Mouse (Mus musculus): ENCODE results near the gene H2al1b. TPM values are rescaled to one million over a fixed set of nuclear protein-coding genes. Genes with fewer than 3 reads are reported as not detected.
"Not testable (repeated sequence)": the region's sequence is repeated elsewhere in the genome, so short reads cannot be mapped to it uniquely, and the experiment has no call there.

The H2al1b gene
- not detected in 2 replicates for polyA plus RNA-seq (2015; fragmentation: Nextera tagmentation; extraction: Ambion mirVana)

DNA sequence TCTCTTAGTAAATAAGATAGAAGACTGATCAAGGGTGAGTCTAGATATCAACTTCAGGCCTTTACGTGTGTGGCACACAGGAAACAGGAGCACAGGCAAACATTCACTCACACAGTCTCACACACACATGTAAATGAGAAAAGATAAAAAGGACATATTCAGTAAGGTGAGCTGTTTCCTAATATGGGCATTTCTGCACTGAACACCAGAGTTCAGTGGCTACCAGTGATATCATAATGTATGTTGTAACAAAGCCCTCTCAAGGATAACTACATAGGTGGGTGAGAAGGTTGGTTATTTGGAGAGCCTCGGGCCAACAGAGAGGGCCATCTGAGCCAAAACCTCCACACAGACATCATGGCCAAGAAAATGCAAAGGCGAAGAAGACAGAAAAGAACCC is at the start of gene H2al1b:
TSS of gene H2al1b (plus strand) at position 301 of the 400 bp plus-strand sequence.
- ATAC-seq (ENCODE audit: insufficient number of reproducible peaks, insufficient read depth, low FRiP score, low TSS enrichment, low read depth); H3K9ac ChIP-seq; H3K9me3 ChIP-seq; H3K4me3 ChIP-seq; H3K27ac ChIP-seq; H3K27me3 ChIP-seq; H3K4me1 ChIP-seq; H3K4me2 ChIP-seq; H3K36me3 ChIP-seq: not testable (repeated sequence)
- 92% methylated on average over 1 of the region's 3 CpGs for WGBS

GRCm38 (mm10) chrX:11254062-11254461 is 48.2 kb upstream of the H2al1b start:
- H3K27ac ChIP-seq: no peak overlapping the region
- H3K9me3 ChIP-seq: no peaks in the 10 kb centered on the region
- no peak for ATAC-seq (ENCODE audit: insufficient number of reproducible peaks, insufficient read depth, low FRiP score, low TSS enrichment, low read depth)
- H3K27me3 ChIP-seq: peaks cover 24% of the 10 kb centered on the region
- peaks cover 11% of the 10 kb centered on the region for H3K4me1 ChIP-seq
- H3K4me3 ChIP-seq: no peak overlapping the region
- WGBS: 34% methylated on average over 5 of the region's 5 CpGs
- no peaks in the 10 kb centered on the region for H3K36me3 ChIP-seq
- no peak overlapping the region for H3K4me2 ChIP-seq
- H3K9ac ChIP-seq: no peak overlapping the region

- Histone ChIP-seq H3K4me2 (no peak overlapping the region), H3K4me3 (no peak overlapping the region), H3K27ac (no peak overlapping the region), H3K4me1 (peaks cover 11% of the 10 kb centered on the region), H3K36me3 (no peaks in the 10 kb centered on the region), H3K27me3 (peaks cover 29% of the 10 kb centered on the region), H3K9ac (no peak overlapping the region), H3K9me3 (no peaks in the 10 kb centered on the region)
- no peak for ATAC-seq (ENCODE audit: insufficient number of reproducible peaks, insufficient read depth, low FRiP score, low TSS enrichment, low read depth)
- WGBS: 43% methylated on average over 11 of the region's 11 CpGs
Observed at GRCm38 (mm10) chrX:11254521-11255207, 47.6 kb upstream of the H2al1b start.

DNA sequence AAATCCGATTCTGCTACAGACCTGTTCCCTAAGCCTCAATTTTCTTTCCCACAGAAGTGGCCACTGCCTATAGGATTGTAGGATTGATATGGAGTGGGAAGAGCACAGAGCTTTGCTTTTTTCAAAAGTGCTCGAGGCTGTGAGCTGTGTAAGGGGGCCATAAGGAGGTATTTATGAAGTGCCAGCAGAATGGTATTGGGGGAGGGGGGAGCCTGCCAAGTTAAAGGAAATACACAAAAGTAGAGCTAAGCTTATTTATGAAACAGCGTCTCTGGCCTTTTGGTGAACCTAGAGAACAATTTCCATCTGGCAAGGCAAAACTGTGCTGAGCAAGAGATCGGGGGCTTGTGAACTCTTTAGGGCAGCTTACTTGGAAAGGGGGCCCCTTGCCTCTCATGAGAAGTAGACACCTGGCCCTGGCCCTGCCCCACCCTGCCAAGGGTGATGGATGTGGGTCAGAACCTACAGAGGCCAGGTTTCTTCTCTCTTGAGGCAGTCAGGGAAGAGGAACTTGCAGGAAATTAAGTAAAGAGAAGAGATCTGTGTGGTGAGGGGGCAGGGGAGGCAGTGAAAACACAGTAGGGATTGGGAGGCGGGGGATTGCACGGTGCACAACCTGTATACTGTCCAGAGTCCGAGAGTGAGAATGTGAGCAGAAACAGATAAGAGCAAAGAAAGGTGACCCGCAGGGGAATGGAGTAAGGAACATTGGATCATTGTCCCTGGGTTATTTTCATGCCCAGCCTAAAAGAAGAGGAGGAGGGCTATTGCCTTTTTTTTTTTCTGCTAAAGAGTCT is 46.5 kb upstream of the H2al1b start:
- no peak overlapping the region for H3K27ac ChIP-seq
- no peak overlapping the region for H3K4me2 ChIP-seq
- no peak for ATAC-seq (ENCODE audit: insufficient number of reproducible peaks, insufficient read depth, low FRiP score, low TSS enrichment, low read depth)
- no peak overlapping the region for H3K4me3 ChIP-seq
- H3K9ac ChIP-seq: no peak overlapping the region
- H3K36me3 ChIP-seq: no peaks in the 10 kb centered on the region
- WGBS: 45% methylated on average over 8 of the region's 8 CpGs
- no peaks in the 10 kb centered on the region for H3K9me3 ChIP-seq
- peaks cover 34% of the 10 kb centered on the region for H3K27me3 ChIP-seq
- peaks cover 11% of the 10 kb centered on the region for H3K4me1 ChIP-seq

GRCm38 (mm10) chrX:11264918-11265317 is 37.3 kb upstream of the H2al1b start:
- Histone ChIP-seq H3K9ac (no peak overlapping the region), H3K4me2 (no peak overlapping the region), H3K27me3 (peaks cover 51% of the 10 kb centered on the region), H3K36me3 (no peaks in the 10 kb centered on the region), H3K27ac (no peak overlapping the region), H3K4me1 (0 out of 2 replicates have a peak, but pooled peaks cover 4% of the 10 kb centered on the region), H3K9me3 (no peaks in the 10 kb centered on the region), H3K4me3 (no peak overlapping the region)
- WGBS: 62% methylated on average over 8 of the region's 8 CpGs
- ATAC-seq (ENCODE audit: insufficient number of reproducible peaks, insufficient read depth, low FRiP score, low TSS enrichment, low read depth): no peak

- no peak for ATAC-seq (ENCODE audit: insufficient number of reproducible peaks, insufficient read depth, low FRiP score, low TSS enrichment, low read depth)
- H3K27ac ChIP-seq: no peak overlapping the region
- no peak overlapping the region for H3K9ac ChIP-seq
- H3K4me2 ChIP-seq: no peak overlapping the region
- H3K4me1 ChIP-seq: 0 out of 2 replicates have a peak, but pooled peaks cover 4% of the 10 kb centered on the region
- H3K9me3 ChIP-seq: no peaks in the 10 kb centered on the region
- H3K36me3 ChIP-seq: no peaks in the 10 kb centered on the region
- no peak overlapping the region for H3K4me3 ChIP-seq
- 57% methylated on average over 7 of the region's 7 CpGs for WGBS
- peaks cover 42% of the 10 kb centered on the region for H3K27me3 ChIP-seq
Observed at GRCm38 (mm10) chrX:11267791-11268190, 34.4 kb upstream of the H2al1b start.

DNA sequence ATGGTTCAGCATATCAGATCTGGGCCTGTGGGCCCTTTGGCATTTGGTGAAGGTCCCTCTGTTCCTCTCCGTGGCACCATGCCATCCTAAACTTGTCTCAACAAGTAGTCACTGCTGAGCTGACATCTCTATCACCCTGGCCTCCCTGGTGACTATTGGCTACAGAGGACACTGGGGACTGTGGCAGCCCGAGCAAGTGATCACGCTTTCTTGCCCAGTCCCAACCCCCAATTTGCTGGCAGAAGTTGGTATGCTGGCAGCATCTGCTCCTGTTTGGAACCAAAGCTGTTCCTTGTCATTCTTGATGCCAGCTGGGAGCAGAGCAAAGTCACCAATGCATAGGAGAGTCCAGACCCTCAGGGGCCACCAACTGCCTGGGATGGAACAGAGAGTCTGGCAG is 33.2 kb upstream of the H2al1b start:
- ATAC-seq (ENCODE audit: insufficient number of reproducible peaks, insufficient read depth, low FRiP score, low TSS enrichment, low read depth): no peak
- 89% methylated on average over 3 of the region's 3 CpGs for WGBS
- no peaks in the 10 kb centered on the region for H3K36me3 ChIP-seq
- no peak overlapping the region for H3K4me3 ChIP-seq
- H3K4me1 ChIP-seq: 0 out of 2 replicates have a peak, but pooled peaks cover 4% of the 10 kb centered on the region
- no peak overlapping the region for H3K9ac ChIP-seq
- H3K9me3 ChIP-seq: no peaks in the 10 kb centered on the region
- H3K27ac ChIP-seq: no peak overlapping the region
- H3K4me2 ChIP-seq: no peak overlapping the region
- peaks cover 42% of the 10 kb centered on the region for H3K27me3 ChIP-seq

DNA sequence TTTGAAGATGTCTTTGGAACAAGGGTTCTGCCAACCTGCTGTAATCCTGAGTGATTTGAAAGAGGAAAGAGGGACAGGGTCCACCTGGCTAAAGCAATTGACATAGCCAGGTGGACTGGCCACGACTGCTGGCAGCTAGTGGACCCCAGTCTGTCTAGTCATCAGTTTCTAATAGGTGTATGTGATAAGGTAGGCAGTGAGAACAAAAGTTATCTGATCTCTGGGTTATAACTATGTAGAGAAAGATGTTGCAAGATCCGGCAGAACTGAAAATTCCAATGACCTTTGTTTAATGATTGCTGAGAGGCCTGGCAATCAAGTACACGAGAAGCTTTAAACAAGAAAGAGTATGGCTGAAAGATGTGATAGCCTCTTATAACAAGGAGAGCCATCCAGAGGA is 29.0 kb upstream of the H2al1b start:
- no peak overlapping the region for H3K9ac ChIP-seq
- no peak overlapping the region for H3K4me3 ChIP-seq
- WGBS: 80% methylated on average over 3 of the region's 3 CpGs
- H3K4me1 ChIP-seq: no peaks in the 10 kb centered on the region
- no peak overlapping the region for H3K27ac ChIP-seq
- H3K9me3 ChIP-seq: no peaks in the 10 kb centered on the region
- peaks cover 25% of the 10 kb centered on the region for H3K27me3 ChIP-seq
- no peak overlapping the region for H3K4me2 ChIP-seq
- no peak for ATAC-seq (ENCODE audit: insufficient number of reproducible peaks, insufficient read depth, low FRiP score, low TSS enrichment, low read depth)
- no peaks in the 10 kb centered on the region for H3K36me3 ChIP-seq

DNA sequence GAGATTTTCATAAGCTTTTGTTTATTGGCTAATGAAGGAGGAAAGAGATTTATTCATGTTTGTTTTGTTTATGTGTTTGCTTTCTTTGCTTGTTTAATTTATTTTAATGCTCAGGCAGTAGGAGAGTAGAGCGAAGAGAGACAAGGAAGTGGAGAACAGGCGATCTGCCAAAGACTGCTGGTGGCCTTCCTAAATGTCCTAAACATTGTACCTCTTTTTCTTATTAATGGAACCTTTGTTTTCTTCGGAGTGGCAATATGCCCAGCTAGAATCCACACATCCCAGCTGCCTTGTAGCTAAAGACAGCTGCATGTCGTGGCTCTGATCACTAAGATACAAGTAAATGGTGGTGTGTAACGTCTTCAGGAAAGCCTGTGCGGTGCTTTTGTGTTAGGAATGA is 25.1 kb upstream of the H2al1b start:
- Histone ChIP-seq H3K9ac (no peak overlapping the region), H3K36me3 (no peaks in the 10 kb centered on the region), H3K9me3 (no peaks in the 10 kb centered on the region), H3K27ac (no peak overlapping the region), H3K4me3 (no peak overlapping the region), H3K27me3 (peaks cover 22% of the 10 kb centered on the region; the same call in 1 of the 2 replicates), H3K4me2 (no peak overlapping the region), H3K4me1 (no peaks in the 10 kb centered on the region)
- no peak for ATAC-seq (ENCODE audit: insufficient number of reproducible peaks, insufficient read depth, low FRiP score, low TSS enrichment, low read depth)
- WGBS: 83% methylated on average over 6 of the region's 6 CpGs

GRCm38 (mm10) chrX:11280741-11281140 is 21.5 kb upstream of the H2al1b start:
- H3K9ac ChIP-seq: no peak overlapping the region
- H3K27ac ChIP-seq: no peak overlapping the region
- H3K36me3 ChIP-seq: no peaks in the 10 kb centered on the region
- no peak overlapping the region for H3K4me3 ChIP-seq
- WGBS: 60% methylated on average over 2 of the region's 2 CpGs
- no peaks in the 10 kb centered on the region for H3K4me1 ChIP-seq
- H3K9me3 ChIP-seq: no peaks in the 10 kb centered on the region
- no peak for ATAC-seq (ENCODE audit: insufficient number of reproducible peaks, insufficient read depth, low FRiP score, low TSS enrichment, low read depth)
- H3K4me2 ChIP-seq: no peak overlapping the region
- H3K27me3 ChIP-seq: peaks cover 16% of the 10 kb centered on the region; the same call in 1 of the 2 replicates

DNA sequence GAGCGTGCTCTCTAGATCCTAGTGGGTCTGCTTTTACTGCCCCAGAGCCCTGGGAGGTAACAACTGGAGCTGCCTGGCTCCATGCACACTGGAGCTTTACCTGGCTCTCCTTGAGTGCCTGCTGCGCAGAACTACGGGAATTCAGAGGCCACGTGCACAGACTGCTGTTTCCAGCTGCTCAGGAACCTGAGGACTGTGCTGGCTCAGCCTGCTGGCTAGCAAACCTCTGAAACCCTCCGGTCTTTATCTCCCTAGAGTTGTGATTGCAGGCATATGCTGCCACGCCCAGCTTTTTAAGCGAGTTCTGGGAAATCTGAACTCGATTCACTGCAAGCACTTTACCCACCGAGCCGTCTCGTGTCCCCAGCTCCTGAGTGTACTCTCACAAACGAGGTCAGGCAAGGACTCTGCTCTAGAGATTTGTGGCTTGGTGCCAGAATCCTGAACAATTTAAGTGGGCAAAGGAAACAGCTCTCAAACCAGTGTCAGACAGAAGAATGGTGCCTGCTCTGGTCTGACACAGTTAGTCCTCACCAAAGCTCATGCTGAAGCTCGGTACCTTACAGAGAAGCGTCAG is 13.8 kb upstream of the H2al1b start:
- Histone ChIP-seq H3K4me1 (no peaks in the 10 kb centered on the region), H3K27ac (no peak overlapping the region), H3K9me3 (no peaks in the 10 kb centered on the region), H3K9ac (no peak overlapping the region), H3K27me3 (peaks cover 49% of the 10 kb centered on the region), H3K4me3 (no peak overlapping the region), H3K36me3 (no peaks in the 10 kb centered on the region), H3K4me2 (no peak overlapping the region)
- 65% methylated on average over 14 of the region's 14 CpGs for WGBS
- ATAC-seq (ENCODE audit: insufficient number of reproducible peaks, insufficient read depth, low FRiP score, low TSS enrichment, low read depth): no peak
